Mouse (Mus musculus) T-helper 17 cell (primary cell): Measurements from ENCODE around the gene Mea1.

Experiments
- in situ Hi-C, 2 experiments: fragments of 300-600 bp; cut with MboI, MseI; formaldehyde crosslinking; loops; 1 replicate in 1 of 2; 2 replicates in 1 of 2; pipeline ENCODE4 v1.15.1; 2025; ENCODE audit warnings: high pct_unique_total_duplicates in 2 of 2

Mea1 gene

GRCm38 (mm10) chr17:46667712-46668111 is 10.9 kb upstream of the Mea1 start:
- in situ Hi-C loops: loop anchor here in 1 of 2 experiments (10.0 kb wide), 1 partner anchor 57 kb away; the partner anchor contains the start of gene Gnmt

GRCm38 (mm10) chr17:46669911-46670310 is 8.7 kb upstream of the Mea1 start:
- in situ Hi-C loops: loop anchor here in 1 of 2 experiments (10.0 kb wide), 1 partner anchor 55 kb away; the partner anchor contains the start of gene Gnmt

DNA sequence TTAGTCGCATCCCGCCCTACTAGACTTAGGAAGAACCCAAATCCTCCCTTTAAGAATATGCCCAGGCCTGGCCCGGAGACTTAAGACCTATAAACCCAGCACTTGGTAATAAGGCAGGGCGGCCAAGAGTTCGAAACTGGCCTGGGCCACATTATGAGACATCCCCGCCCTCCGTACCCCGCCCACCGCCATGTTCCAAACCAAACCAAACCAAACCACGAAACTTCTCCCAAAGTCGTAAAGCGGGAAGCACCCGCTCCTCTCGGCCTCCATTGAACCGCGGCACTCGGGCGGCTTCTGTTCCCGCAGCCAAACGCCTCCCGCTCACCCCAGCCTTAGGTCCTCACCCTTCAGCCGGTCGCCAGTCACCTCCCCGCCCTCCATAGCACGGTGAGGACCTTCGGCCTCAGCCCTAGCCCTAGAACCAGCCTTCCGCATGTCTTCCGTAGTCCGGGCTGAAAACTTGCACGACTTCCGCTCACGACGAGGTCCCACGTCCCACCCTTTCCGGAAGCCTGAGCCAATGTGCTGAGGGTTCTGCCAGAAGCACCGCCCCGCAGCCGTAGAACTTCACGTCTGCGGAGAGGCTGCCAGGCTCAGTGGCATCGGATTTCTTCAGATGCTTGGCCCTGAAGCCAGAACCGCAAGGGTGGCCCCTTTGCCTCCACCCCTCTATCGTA is 4.6 kb upstream of the Mea1 start, which contains the start of gene Rrp36:
TSS of gene Rrp36 (minus strand) at position 503 of the 680 bp plus-strand sequence.
- in situ Hi-C loops: no loop called here

GRCm38 (mm10) chr17:46674530-46675283 is 3.9 kb upstream of the Mea1 start:
- in situ Hi-C loops: no loop called here

DNA sequence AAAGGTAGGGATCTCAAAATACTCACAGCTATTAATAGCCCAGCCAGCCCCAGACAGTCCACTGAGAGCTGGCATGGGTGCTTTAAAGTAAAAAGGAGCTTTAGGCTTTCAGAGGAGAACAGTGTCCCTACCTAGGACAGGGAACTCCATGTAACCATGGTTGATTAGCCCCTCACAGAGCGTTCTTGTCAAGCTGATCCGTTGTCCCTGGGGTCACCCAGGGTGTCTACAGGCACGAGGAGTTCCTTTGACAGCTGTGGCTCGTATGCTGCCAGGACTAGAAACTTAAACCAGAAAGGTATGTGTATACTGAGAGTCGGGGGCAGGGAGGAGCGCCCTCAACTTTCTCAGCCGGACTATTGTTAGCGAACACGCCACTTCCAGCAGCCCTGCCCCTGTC is 318 bp downstream of the Mea1 start:
- in situ Hi-C loops: no loop called here

DNA sequence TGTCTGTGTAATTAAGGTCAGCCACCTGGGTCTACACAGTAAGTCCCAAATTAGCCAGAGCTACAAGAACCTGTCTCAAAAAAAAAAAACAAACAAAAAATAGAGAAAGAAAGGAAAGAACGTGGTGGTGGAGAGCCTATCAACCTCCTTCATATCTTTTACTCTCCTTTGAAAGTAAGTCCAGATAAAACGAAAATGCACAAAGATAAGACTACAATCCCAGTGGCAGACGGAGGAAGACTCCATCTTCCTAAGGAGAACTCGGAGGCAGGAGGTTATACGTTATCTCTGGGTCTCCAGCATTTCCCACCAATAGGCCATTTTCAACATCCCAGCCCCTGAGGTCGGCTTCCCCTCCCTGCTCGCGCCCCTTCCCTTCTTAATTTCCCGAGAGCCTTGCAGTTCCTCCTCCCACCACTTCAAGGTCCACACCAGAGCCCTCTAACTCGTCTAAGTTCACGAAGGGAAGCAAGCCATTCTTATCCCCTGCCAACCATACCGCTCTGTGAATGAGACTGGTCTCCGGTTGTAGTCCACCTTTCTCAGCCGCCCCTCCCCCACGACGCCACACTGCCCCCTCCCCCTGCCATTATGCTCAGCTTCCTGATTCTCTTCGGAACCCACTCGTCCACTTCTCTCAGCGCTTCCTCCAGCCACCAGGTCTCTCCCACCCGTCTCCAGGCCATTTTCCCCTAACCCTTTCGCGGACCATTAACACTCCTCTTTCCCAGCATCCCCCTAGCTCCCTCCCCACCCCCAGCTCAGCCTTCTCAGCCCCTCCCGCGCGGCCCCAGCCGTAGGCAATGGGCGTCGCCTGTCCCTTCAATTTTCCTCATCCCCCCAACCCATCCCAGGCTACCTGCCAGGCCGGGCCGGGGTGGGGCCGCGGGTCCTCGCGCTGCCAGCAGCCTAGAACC is 1.5 kb downstream of the Mea1 start:
- in situ Hi-C loops: no loop called here

DNA sequence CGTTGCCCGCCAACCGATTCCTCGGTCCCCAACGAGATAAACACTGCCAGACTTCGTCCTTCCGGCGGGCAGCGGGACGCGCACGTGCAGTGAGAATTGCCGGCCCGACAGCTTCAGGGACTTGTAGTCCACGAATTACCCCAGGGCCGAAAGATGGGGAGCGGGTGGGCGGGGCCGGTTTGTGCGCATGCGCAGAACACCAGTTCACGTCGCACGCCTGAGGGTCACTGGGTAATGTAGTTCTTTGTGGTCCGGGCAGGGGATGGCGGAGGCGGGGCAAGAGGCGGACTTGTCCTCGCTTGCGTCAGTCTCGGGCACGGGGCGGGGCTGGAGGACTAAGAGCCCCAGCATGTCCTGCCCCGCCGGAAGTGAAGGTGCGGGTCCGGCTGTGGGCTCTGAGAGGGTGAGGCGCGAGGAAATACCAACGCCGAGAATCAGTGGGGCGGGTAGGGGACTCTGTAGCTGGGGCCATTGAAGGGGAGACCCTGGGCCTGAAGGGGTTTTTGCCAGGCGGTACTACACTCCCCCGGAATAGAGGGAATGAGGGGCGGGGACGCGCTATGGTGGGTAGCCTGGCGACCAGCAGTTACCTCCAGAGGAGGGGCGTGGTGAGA is 2.3 kb downstream of the Mea1 start, which contains the start of gene Klhdc3:
TSS of gene Klhdc3 (minus strand) at position 155 of the 614 bp plus-strand sequence.
- in situ Hi-C loops: no loop called here

GRCm38 (mm10) chr17:46681466-46682118 is 3.0 kb downstream of the Mea1 start:
- in situ Hi-C loops: no loop called here

DNA sequence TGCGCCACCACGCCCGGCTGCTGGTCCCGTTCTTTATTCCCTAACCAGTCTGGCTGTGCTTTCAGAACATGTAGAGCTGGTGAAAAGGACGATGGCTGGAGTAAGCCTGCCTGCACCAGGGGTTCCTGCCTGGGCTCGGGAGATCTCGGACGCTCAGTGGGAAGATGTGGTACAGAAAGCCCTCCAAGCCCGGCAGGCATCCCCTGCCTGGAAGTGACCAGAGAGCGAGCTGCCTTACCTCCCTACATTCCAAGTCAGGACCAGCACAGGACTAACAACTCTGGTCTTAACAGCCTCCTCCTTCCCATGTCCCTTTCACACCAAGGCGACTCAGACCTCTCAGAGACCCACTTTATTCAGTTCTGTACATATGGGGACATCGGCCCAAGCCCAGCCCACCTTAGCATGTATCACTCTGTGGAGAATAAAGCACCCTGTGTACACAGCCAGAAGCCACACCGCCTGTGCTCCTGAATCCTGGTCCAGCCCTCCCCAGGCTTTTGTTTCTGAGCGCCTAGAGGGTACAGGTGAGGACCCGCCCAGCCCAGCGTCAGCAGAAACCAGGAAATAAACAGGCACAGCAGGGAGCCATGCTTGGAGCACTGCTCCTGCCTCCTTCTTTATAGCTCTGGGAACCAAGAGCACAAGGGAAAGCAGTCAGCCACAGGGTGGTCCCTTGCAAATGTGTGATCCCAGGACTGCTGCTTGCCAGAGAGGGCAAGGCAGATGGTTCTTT is 4.2 kb downstream of the Mea1 start:
- in situ Hi-C loops: no loop called here

DNA sequence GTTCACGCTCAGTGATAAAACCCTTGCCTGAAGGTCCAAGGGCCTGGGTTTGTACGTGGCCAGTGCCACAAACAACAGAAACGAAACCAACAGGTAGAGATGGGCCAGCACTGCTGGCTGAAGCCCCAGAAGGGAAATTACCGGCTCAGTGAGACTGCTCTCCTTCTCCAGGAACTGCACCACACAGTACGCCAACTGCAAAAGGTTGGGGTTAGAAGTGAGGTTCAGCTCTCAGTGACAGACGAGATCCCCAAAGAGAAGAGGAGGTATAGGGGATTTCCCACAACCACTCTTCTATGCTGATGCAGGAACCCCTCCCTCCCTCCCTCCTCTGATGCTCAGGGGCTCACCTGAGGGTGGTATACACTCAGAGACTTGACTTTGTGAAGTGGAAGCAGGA is 7.3 kb downstream of the Mea1 start:
- in situ Hi-C loops: no loop called here

- in situ Hi-C loops: no loop called here
These were observed 12.1 kb downstream of the Mea1 start for GRCm38 (mm10) chr17:46690665-46691064.

DNA sequence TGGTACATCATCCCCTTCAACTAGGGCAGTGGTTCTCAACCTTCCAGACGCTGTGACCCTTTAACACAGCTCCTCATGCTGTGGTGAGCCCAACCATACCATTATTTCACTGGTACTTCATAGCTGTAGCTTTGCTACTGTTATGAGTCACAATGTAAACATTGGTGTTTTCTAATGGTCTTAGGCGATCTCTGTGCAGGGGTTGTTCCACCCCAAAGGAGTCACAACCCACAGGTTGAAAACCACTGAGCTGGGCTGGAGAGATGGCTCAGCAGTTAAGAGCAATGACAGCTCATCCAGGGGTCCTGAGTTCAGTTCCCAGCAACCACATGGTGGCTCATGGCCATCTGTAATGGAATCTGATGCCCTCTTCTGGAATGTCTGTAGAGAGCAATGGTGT is 12.8 kb downstream of the Mea1 start:
- in situ Hi-C loops: no loop called here

DNA sequence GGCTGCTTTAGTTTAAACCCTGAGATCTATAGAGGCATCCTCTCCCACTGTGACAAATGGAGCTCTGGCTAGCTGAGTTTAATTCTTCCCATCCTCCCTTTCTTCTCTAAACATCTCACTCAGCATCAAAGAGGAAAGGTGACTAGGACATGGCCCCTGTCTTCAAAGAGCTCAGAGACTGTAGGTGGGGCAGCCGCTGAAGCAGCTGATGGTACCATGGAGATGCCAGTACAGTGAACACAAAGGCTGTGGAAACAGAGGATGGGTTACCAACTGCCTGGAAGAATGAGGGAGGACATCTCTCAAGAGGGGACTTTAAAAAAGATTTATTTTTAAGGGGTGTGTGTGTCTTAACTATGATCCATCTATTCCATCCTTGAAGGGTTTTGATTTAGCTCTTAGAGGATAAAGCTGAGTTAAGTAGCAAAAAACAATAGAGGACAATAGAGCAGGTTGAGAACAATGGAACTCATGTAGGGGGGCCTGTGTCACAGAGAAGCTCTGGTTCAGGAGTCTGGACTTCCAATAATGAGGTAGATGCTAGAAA is 16.0 kb downstream of the Mea1 start:
- in situ Hi-C loops: no loop called here

DNA sequence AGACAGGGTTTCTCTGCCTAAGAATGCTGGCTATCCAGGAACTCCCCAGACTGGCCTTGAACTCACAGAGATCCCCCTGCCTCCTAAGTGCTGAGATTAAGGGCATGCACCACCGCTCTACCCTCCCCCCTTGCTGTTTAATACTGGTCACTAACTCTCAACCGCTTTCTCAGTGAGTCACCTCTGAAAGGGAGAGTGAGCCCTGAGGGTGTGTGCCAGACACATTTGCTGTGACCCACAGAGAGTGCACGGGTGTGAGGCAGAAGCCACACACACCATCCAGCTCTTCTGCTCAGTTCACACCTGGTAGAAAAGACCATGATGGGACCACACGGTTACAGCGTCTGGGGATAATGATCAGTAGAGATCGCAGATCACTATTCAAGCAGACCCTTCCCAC is 19.9 kb downstream of the Mea1 start:
- in situ Hi-C loops: no loop called here

DNA sequence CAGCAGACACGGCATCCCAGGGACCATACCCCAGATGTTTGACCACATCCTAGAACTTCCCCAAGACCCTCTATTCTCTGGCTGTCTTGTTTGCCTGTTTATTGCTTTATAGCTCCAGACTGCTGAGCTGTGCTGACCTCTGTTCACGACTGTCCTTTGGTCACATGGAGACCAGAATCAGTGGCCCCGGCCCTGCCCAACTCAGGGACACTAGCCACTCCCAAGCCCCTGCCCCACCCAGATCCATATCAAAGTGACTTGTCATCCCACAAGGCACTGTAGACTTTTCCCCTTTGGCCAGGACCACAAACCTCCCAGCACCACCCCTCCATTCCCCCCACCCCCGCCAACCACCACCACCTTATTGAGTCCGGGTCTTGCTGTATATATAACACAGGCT is 20.7 kb downstream of the Mea1 start:
- in situ Hi-C loops: no loop called here

DNA sequence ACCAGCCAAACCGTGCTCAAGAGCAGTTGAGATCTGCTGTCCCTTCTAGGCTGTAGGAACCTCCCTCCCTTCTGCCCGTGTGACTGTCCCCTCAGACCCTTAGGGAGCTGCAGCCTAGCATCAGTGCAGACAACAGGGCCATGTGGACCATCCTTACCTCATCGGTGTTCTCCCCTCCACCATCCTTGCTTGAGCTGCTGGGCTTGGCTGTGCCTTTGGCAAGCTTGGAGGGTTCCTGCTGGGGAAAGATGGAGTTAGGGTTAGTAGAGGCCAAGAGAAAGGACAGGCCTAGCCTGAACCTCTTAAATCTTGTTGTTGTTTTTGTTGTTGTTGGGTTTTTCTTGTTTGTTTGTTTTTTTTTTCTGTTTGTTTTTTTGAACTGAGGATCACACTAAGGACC is 21.3 kb downstream of the Mea1 start:
- in situ Hi-C loops: no loop called here

GRCm38 (mm10) chr17:46701489-46701888 is 22.9 kb downstream of the Mea1 start:
- in situ Hi-C loops: no loop called here

GRCm38 (mm10) chr17:46702100-46702499 is 23.5 kb downstream of the Mea1 start:
- in situ Hi-C loops: no loop called here

DNA sequence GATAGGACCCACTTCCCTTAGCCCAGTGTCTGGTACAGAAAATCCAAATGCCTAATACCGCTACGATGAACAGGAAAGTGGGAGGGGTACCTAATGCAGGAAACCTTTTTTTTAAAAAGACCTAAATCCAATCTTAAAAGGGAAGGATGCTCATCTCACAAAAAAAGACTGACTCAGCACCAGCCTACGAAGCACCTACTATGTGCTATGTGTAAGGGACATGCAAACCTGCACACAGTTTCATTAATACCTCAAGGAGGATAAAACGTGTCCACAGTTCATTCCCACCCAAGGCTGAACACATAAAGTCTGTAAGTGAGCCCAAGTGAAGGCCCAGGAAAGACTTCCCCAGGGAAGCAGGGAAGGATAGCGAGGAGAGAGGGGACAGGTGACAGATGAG is 23.9 kb downstream of the Mea1 start:
- in situ Hi-C loops: no loop called here
